Comparison of ENCODE assay signal across 9 mouse cellular contexts in the genomic region with DNA sequence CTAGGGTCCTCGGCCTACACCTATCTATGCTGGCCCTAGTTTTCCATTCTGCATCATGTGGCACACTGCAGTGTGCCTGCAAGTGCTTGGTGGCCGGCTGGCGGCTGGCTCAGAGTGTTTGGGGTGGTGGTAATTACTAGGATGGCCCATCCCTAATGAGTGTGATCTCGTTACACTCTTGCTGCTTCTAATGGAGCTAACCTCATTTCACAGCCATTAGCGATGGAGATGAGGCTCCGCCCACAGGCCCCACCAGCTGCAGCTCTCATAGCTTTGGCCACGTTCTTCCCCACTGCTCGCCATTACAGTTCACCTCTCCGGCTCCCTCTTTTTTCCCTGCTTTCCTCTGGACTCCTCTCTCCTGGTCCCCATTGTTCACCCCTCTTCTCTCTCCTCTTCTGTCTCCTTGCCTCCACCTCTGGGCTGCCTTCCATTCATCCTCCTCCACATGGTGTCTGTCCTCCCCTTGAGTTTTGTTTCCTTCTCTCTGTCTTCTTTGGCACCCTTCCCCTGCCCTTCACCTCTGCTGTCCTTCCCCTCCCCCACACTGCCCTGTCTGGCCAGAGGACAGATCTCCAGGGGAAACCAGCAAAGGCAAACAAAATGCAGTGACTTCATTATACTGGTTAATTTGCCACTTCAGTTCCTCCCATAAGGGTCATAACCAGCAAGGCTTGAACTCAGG. TPM values are rescaled to one million over a fixed set of nuclear protein-coding genes. Genes with fewer than 3 reads are reported as not detected.
DNase-seq lines count a peak whose midpoint lies in the region; ATAC-seq lines count a peak whose summit lies in the region.
"Had no signal": no experiment of that assay in that cellular context is flagged by ENCODE, and none has a peak within 500 bp of the region (broad histone marks: within the 10 kb centered on the region; RNA-seq: fewer than 3 reads in every experiment).

No protein-coding gene starts in this region.

- ATAC-seq in neural tube, embryonic 11.5 days (ENCODE audit: insufficient read depth, low FRiP score, low TSS enrichment): peak; percentile 59; the same call in 1 of the 2 replicates
- peak; percentile 60 for ATAC-seq in neural tube, embryonic 13.5 days (ENCODE audit: low read depth)

- no peak overlapping the region for H3K4me3 ChIP-seq in neural tube, embryonic 11.5 days (ENCODE audit: low read depth, low read length)
- no peak overlapping the region for H3K4me3 ChIP-seq in forebrain, embryonic 10.5 days
- no peak overlapping the region for H3K4me3 ChIP-seq in neural tube, embryonic 13.5 days

- no peak overlapping the region for H3K9ac ChIP-seq in neural tube, embryonic 11.5 days (ENCODE audit: low read length)
- peak overlapping the region; percentile 34; the same call in 1 of the 2 replicates for H3K9ac ChIP-seq in neural tube, embryonic 13.5 days

- DNase-seq in neural tube, embryonic 11.5 days (ENCODE audit: low spot score): no peak
- no peak for DNase-seq in neural tube, embryonic 10.5 days (ENCODE audit: extremely low spot score, low spot score)
- no peak for DNase-seq in forebrain, embryonic 10.5 days (ENCODE audit: extremely low spot score, low spot score)
- DNase-seq in kidney, adult 8-10 months: peak; percentile 66 to 78
- no peak for DNase-seq in adrenal gland, adult 8-10 months
- no peak for DNase-seq in gastrocnemius, adult 18-20 months (ENCODE audit: low spot score)
- no peak for DNase-seq in lung, adult 18-20 months
- DNase-seq: spleen, adult 18-20 months had no signal

- no peaks in the 10 kb centered on the region for H3K27me3 ChIP-seq in neural tube, embryonic 11.5 days (ENCODE audit: control insufficient read depth, insufficient read depth, low read length)
- H3K27me3 ChIP-seq in forebrain, embryonic 10.5 days (ENCODE audit: poor library complexity, severe bottlenecking): peaks cover 33% of the 10 kb centered on the region; the same call in 1 of the 2 replicates
- H3K27me3 ChIP-seq in neural tube, embryonic 13.5 days: no peaks in the 10 kb centered on the region

- WGBS in neural tube, embryonic 11.5 days: 26% methylated on average over 9 of the region's 9 CpGs
- WGBS in forebrain, embryonic 10.5 days: 50% methylated on average over 9 of the region's 9 CpGs
- WGBS in neural tube, embryonic 13.5 days: 18% methylated on average over 9 of the region's 9 CpGs

- H3K4me2 ChIP-seq in neural tube, embryonic 11.5 days (ENCODE audit: low read depth): no peak overlapping the region
- peak overlapping the region; percentile 40 for H3K4me2 ChIP-seq in neural tube, embryonic 13.5 days

- H3K4me1 ChIP-seq in neural tube, embryonic 11.5 days (ENCODE audit: control insufficient read depth, insufficient read depth, low read length): peaks cover 22% of the 10 kb centered on the region
- H3K4me1 ChIP-seq in forebrain, embryonic 10.5 days: peaks cover 39% of the 10 kb centered on the region
- H3K4me1 ChIP-seq in neural tube, embryonic 13.5 days (replicated peaks): peaks cover 91% of the 10 kb centered on the region

- no peaks in the 10 kb centered on the region for H3K36me3 ChIP-seq in neural tube, embryonic 11.5 days (ENCODE audit: control insufficient read depth, insufficient read depth, low read length)
- no peaks in the 10 kb centered on the region for H3K36me3 ChIP-seq in forebrain, embryonic 10.5 days (replicated peaks)
- H3K36me3 ChIP-seq in neural tube, embryonic 13.5 days: peaks cover 14% of the 10 kb centered on the region

- no peaks in the 10 kb centered on the region for H3K9me3 ChIP-seq in neural tube, embryonic 11.5 days (ENCODE audit: control insufficient read depth, low read length)
- no peaks in the 10 kb centered on the region for H3K9me3 ChIP-seq in forebrain, embryonic 10.5 days
- no peaks in the 10 kb centered on the region for H3K9me3 ChIP-seq in neural tube, embryonic 13.5 days

- H3K27ac ChIP-seq in neural tube, embryonic 11.5 days (ENCODE audit: low read depth, low read length): 0 out of 2 replicates have a peak overlapping the region, but pooled peaks have one; percentile 11
- H3K27ac ChIP-seq in forebrain, embryonic 10.5 days: peak overlapping the region; percentile 53; the same call in 1 of the 2 replicates
- peak overlapping the region; percentile 84 for H3K27ac ChIP-seq in neural tube, embryonic 13.5 days (replicated peaks)

RNA-seq across cellular contexts. Expression of a gene that starts 6.7 kb away (rescaled TPM):
- polyA plus RNA-seq in neural tube, embryonic 11.5 days (2014; fragmentation: Nextera tagmentation; extraction: Ambion mirVana): 16.6 and 17.6 TPM in 2 replicates
- 8.1 and 9.2 TPM in 2 replicates for polyA plus RNA-seq in forebrain, embryonic 10.5 days (2016; fragmentation: Nextera tagmentation; extraction: Ambion mirVana)
- 30.4 and 33.6 TPM in 2 replicates for polyA plus RNA-seq in neural tube, embryonic 13.5 days (2015; fragmentation: Nextera tagmentation; extraction: Ambion mirVana)
- total RNA-seq in adrenal gland, adult 8-10 months (2022): 10 to 100 TPM in 2 of 4 experiments, 1 to 10 TPM in 2; 6.9 to 17.8 (median 11.7) TPM
- 1 to 10 TPM; 4.9 to 5.6 TPM for total RNA-seq in gastrocnemius, adult 18-20 months (2021)

RNA-seq across cellular contexts. Expression of a gene that starts 9.1 kb away (rescaled TPM):
- polyA plus RNA-seq in neural tube, embryonic 11.5 days (2014; fragmentation: Nextera tagmentation; extraction: Ambion mirVana): 22.4 and 23.7 TPM in 2 replicates
- polyA plus RNA-seq in forebrain, embryonic 10.5 days (2016; fragmentation: Nextera tagmentation; extraction: Ambion mirVana): 30.5 and 31.4 TPM in 2 replicates
- polyA plus RNA-seq in neural tube, embryonic 13.5 days (2015; fragmentation: Nextera tagmentation; extraction: Ambion mirVana): 29.4 and 29.8 TPM in 2 replicates
- total RNA-seq in adrenal gland, adult 8-10 months (2022): 10 to 100 TPM; 16.1 to 22.6 (median 21.0) TPM
- total RNA-seq in gastrocnemius, adult 18-20 months (2021): 10 to 100 TPM; 12.1 to 14.8 TPM

RNA-seq across cellular contexts. Expression of a gene that starts 20.9 kb away (rescaled TPM):
- polyA plus RNA-seq in neural tube, embryonic 11.5 days (2014; fragmentation: Nextera tagmentation; extraction: Ambion mirVana): 6.8 and 7.3 TPM in 2 replicates
- 16.4 and 18.5 TPM in 2 replicates for polyA plus RNA-seq in forebrain, embryonic 10.5 days (2016; fragmentation: Nextera tagmentation; extraction: Ambion mirVana)
- polyA plus RNA-seq in neural tube, embryonic 13.5 days (2015; fragmentation: Nextera tagmentation; extraction: Ambion mirVana): 5.2 and 8.3 TPM in 2 replicates
- 10 to 100 TPM; 24.5 to 29.3 (median 26.0) TPM for total RNA-seq in adrenal gland, adult 8-10 months (2022)
- total RNA-seq in gastrocnemius, adult 18-20 months (2021): 1 to 10 TPM; 4.2 to 4.9 TPM

RNA-seq across cellular contexts. Expression of a gene that starts 31.3 kb away (rescaled TPM):
- 3.8 and 4.4 TPM in 2 replicates for polyA plus RNA-seq in neural tube, embryonic 11.5 days (2014; fragmentation: Nextera tagmentation; extraction: Ambion mirVana)
- 0.31 and 0.56 TPM in 2 replicates for polyA plus RNA-seq in forebrain, embryonic 10.5 days (2016; fragmentation: Nextera tagmentation; extraction: Ambion mirVana)
- polyA plus RNA-seq in neural tube, embryonic 13.5 days (2015; fragmentation: Nextera tagmentation; extraction: Ambion mirVana): 21.1 and 21.4 TPM in 2 replicates
- 1 to 10 TPM; 3.3 to 6.9 (median 5.3) TPM for total RNA-seq in adrenal gland, adult 8-10 months (2022)
- total RNA-seq in gastrocnemius, adult 18-20 months (2021): under 1 TPM; 0.07 to 0.11 TPM

Comparison
In these comparisons a context has a peak if more than half of its experiments do, and no peak if none do; other contexts are left out.
1. DNase-seq: peak in kidney, adult 8-10 months (2 of 2); none in neural tube, embryonic 11.5 days (single experiment), neural tube, embryonic 10.5 days (single experiment), forebrain, embryonic 10.5 days (single experiment), adrenal gland, adult 8-10 months (single experiment), gastrocnemius, adult 18-20 months (single experiment) and lung, adult 18-20 months (0 of 2).
2. H3K27ac ChIP-seq: peak in every context shown above with its lines; median percentile 84 in neural tube, embryonic 13.5 days; 53 in forebrain, embryonic 10.5 days; 11 in neural tube, embryonic 11.5 days.